Comparison of ENCODE assay signal across 8 mouse cellular contexts in the genomic region with DNA sequence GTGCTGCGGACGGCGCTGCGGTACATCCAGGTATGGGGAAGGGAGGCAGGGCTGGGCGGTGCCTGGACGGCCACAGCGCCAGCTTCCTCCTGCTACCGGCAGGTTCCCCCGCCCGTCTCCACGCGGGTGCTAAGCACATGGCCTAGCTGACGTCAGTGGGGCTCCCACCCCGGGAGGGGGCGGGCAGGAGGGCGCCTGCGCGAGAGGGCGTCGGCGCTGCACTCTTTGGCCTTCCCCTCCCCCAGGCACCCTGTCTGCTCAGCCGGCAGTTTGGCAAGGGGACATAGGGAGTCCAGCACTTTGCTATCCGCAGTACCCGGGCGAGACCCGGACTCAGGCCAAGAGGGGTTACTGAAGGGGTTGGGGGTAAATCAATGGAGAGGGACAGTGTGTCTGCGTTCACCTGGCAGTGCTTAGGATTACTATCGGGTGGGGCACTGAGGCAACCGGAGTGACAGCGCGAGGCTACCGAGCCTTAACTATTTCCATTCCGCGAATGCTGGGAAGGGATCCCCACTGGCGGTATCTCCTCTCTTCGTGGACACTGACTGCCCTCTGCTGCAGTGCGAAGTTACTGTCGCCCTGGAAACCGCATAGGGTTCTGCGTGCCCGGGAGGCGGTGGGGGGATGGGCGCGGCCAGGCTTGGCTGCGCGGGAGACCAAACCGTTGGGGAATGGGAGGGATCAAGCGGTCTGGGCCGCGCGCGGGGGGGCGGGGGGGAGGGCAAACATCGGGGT. TPM values are rescaled to one million over a fixed set of nuclear protein-coding genes. Genes with fewer than 3 reads are reported as not detected.
DNase-seq lines count a peak whose midpoint lies in the region; ATAC-seq and TF ChIP-seq lines count a peak whose summit lies in the region.

No protein-coding gene starts in this region.

- under 1% methylated on average over 54 of the region's 54 CpGs for WGBS in embryonic facial prominence, embryonic 10.5 days
- WGBS in intestine, postnatal 0 days, result under 1% methylated on average over 53 of the region's 54 CpGs
- WGBS in midbrain, embryonic 11.5 days, result under 1% methylated on average over 53 of the region's 54 CpGs

- intact Hi-C loops in left cerebral cortex, postnatal 4 days (cut with DNase I), result no loop called here

- peaks cover 3% of the 10 kb centered on the region; the same call in 1 of the 2 replicates for H3K27me3 ChIP-seq in embryonic facial prominence, embryonic 10.5 days (replicated peaks; ENCODE audit: low read depth, poor library complexity, severe bottlenecking)
- H3K27me3 ChIP-seq in intestine, postnatal 0 days (replicated peaks; ENCODE audit: control insufficient read depth, insufficient read depth, low read length), result no peaks in the 10 kb centered on the region
- H3K27me3 ChIP-seq in midbrain, embryonic 11.5 days (ENCODE audit: control insufficient read depth, insufficient read depth, low read length), result no peaks in the 10 kb centered on the region

- H3K9ac ChIP-seq in intestine, postnatal 0 days (ENCODE audit: low read depth, low read length), result peak overlapping the region; percentile 49
- H3K9ac ChIP-seq in midbrain, embryonic 11.5 days (ENCODE audit: low read length), result peak overlapping the region; percentile 71

- no peaks in the 10 kb centered on the region for H3K9me3 ChIP-seq in embryonic facial prominence, embryonic 10.5 days
- H3K9me3 ChIP-seq in intestine, postnatal 0 days (ENCODE audit: control insufficient read depth), result no peaks in the 10 kb centered on the region
- no peaks in the 10 kb centered on the region for H3K9me3 ChIP-seq in midbrain, embryonic 11.5 days (ENCODE audit: control insufficient read depth, low read length)

- H3K27ac ChIP-seq in embryonic facial prominence, embryonic 10.5 days (replicated peaks), result peak overlapping the region; percentile 93
- H3K27ac ChIP-seq in intestine, postnatal 0 days (ENCODE audit: low read depth, low read length), result peak overlapping the region; percentile 96
- peak overlapping the region; percentile 82 for H3K27ac ChIP-seq in midbrain, embryonic 11.5 days (ENCODE audit: low read depth, low read length)

- H3K4me2 ChIP-seq in intestine, postnatal 0 days (replicated peaks; ENCODE audit: low read depth), result peak overlapping the region; percentile 82
- H3K4me2 ChIP-seq in midbrain, embryonic 11.5 days, result peak overlapping the region; percentile 90

- peak; percentile 83 for ATAC-seq in intestine, postnatal 0 days
- ATAC-seq in midbrain, embryonic 11.5 days (ENCODE audit: low FRiP score), result peak; percentile 84

- peak; percentile 57 for TF ChIP-seq CTCF in intestine, postnatal 0 days (IDR thresholded peaks at IDR 0.05; ENCODE audit: low read depth)

- H3K36me3 ChIP-seq in embryonic facial prominence, embryonic 10.5 days (replicated peaks), result peaks cover 50% of the 10 kb centered on the region
- peaks cover 16% of the 10 kb centered on the region; the same call in 1 of the 2 replicates for H3K36me3 ChIP-seq in intestine, postnatal 0 days (ENCODE audit: control insufficient read depth, insufficient read depth)
- peaks cover 3% of the 10 kb centered on the region; the same call in 1 of the 2 replicates for H3K36me3 ChIP-seq in midbrain, embryonic 11.5 days (ENCODE audit: control insufficient read depth, insufficient read depth, low read length)

- DNase-seq in adrenal gland, postnatal 10 days, result peak; percentile 96
- peak; percentile 92 for DNase-seq in embryonic facial prominence, embryonic 10.5 days (ENCODE audit: low spot score)
- peak; percentile 51 for DNase-seq in gonadal fat pad, adult 2 months (ENCODE audit: low read depth)
- DNase-seq in left cerebral cortex, postnatal 4 days, result peak; percentile 86
- peak; percentile 97 for DNase-seq in midbrain, embryonic 11.5 days (ENCODE audit: low spot score, missing footprints)
- DNase-seq in right cerebral cortex, postnatal 4 days, result peak; percentile 83
- DNase-seq in yolk sac, embryonic 10.5 days (ENCODE audit: low spot score), result peak; percentile 94

- H3K4me1 ChIP-seq in embryonic facial prominence, embryonic 10.5 days, result peaks cover 67% of the 10 kb centered on the region
- H3K4me1 ChIP-seq in intestine, postnatal 0 days (replicated peaks; ENCODE audit: control insufficient read depth, insufficient read depth, low read length), result peaks cover 9% of the 10 kb centered on the region
- H3K4me1 ChIP-seq in midbrain, embryonic 11.5 days (ENCODE audit: control insufficient read depth, insufficient read depth, low read length), result peaks cover 27% of the 10 kb centered on the region

- peak overlapping the region; percentile 66 for H3K4me3 ChIP-seq in embryonic facial prominence, embryonic 10.5 days
- peak overlapping the region; percentile 46 for H3K4me3 ChIP-seq in intestine, postnatal 0 days (ENCODE audit: low read depth, low read length)
- peak overlapping the region; percentile 58 for H3K4me3 ChIP-seq in midbrain, embryonic 11.5 days (ENCODE audit: low read depth, low read length)

RNA-seq across cellular contexts. Expression of a gene that starts 7.1 kb away (rescaled TPM):
- 10 to 100 TPM; 19.1 to 20.6 TPM for total RNA-seq in adrenal gland, postnatal 10 days (2021)
- 5.2 and 5.3 TPM in 2 replicates for polyA plus RNA-seq in embryonic facial prominence, embryonic 10.5 days (2016; fragmentation: Nextera tagmentation; extraction: Ambion mirVana)
- polyA plus RNA-seq in gonadal fat pad, adult 2 months (2012; rRNA removed), result 11.5 and 18.8 TPM in 2 replicates
- polyA plus RNA-seq in intestine, postnatal 0 days (2015; fragmentation: Nextera tagmentation; extraction: Ambion mirVana), result 5.3 and 5.8 TPM in 2 replicates
- 10 to 100 TPM; 36.7 to 36.8 TPM for total RNA-seq in left cerebral cortex, postnatal 4 days (2021)
- 3.7 and 4.5 TPM in 2 replicates for polyA plus RNA-seq in midbrain, embryonic 11.5 days (2014; fragmentation: Nextera tagmentation; extraction: Ambion mirVana)

RNA-seq across cellular contexts. Expression of a gene that starts 59.0 kb away (rescaled TPM):
- 10 to 100 TPM; 18.3 to 25.3 TPM for total RNA-seq in adrenal gland, postnatal 10 days (2021)
- 4.4 and 4.7 TPM in 2 replicates for polyA plus RNA-seq in embryonic facial prominence, embryonic 10.5 days (2016; fragmentation: Nextera tagmentation; extraction: Ambion mirVana)
- polyA plus RNA-seq in gonadal fat pad, adult 2 months (2012; rRNA removed), result 37.6 and 38.4 TPM in 2 replicates
- 2.3 and 2.4 TPM in 2 replicates for polyA plus RNA-seq in intestine, postnatal 0 days (2015; fragmentation: Nextera tagmentation; extraction: Ambion mirVana)
- 10 to 100 TPM; 65.3 to 72.8 TPM for total RNA-seq in left cerebral cortex, postnatal 4 days (2021)
- polyA plus RNA-seq in midbrain, embryonic 11.5 days (2014; fragmentation: Nextera tagmentation; extraction: Ambion mirVana), result 5.8 and 6.8 TPM in 2 replicates

Comparison
In these comparisons a context has a peak if more than half of its experiments do, and no peak if none do; other contexts are left out.
1. Peak in every context shown above with its lines: DNase-seq, ATAC-seq, H3K4me3 ChIP-seq and H3K27ac ChIP-seq.